Mouse (Mus musculus) left cerebral cortex, postnatal 14 days (tissue): ENCODE measurements around the gene 4930469K13Rik. TPM values are rescaled to one million over a fixed set of nuclear protein-coding genes. Genes with fewer than 3 reads are reported as not detected.

ENCODE experiments used
- DNase-seq, 2 experiments: peaks; one replicate each; pipeline ENCODE4 v3.0.0; 2021 to 2022; ENCODE audit warnings: low spot score in 2 of 2, mixed read lengths in 1 of 2
- intact Hi-C: fragments of 180-260 bp; cut with DNase I; formaldehyde crosslinking; loops from one replicate; pipeline ENCODE4 v1.15.1; 2025
- total RNA-seq, 2 experiments: library from RNA; stranded (reverse); gene quantifications; 2 replicates each; pipeline ENCODE4 v1.2.3; 2021

4930469K13Rik gene
- total RNA-seq, 2 experiments from 2014 or later: not detected

DNA sequence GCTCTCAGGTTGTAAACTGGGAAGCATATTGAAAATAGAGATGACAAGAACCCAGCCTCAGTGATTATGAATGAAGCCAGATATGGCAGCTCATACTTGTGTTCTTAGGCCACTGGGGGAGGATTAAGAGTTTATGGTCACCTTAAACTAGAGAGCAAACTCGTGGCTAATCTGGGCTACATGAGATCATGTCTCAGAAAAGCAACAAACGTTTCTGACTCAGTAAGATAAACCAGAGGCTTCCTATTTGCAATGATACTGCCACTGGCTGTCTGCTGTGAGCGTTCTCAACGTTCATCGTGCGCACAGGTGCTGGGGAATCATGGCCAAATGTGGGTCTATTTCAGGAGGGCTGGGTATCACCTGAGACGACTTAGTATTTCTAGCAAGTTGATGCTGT lies 14.6 kb downstream of the 4930469K13Rik start:
- intact Hi-C loops: no loop called here
- no peak for DNase-seq

- intact Hi-C loops: no loop called here
- DNase-seq: no peak
Observed at GRCm38 (mm10) chr11:34079542-34080464, 18.6 kb downstream of the 4930469K13Rik start.

DNA sequence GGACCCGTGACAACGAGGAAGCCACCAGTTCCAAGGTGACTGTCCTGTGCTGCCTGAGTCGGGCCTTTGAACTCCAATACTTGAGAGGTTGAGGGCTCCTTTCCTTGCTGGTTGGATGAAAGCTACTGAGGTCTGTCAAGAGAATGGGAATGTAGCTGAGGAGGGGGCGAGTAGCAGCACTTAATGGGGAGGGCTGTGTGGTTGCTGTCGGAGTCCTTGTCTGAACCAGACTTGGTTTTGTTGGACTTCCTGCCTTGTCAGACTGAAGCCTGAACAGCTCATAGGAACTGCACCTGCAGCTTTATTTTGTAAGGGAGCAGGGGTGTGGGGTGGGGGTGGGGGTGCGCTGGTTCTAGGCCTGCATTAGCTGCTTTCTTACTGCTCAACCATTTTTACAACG lies 19.8 kb downstream of the 4930469K13Rik start:
- no peak for DNase-seq
- intact Hi-C loops: no loop called here

- DNase-seq: peak in 1 of 2 experiments; percentile 16
- intact Hi-C loops: no loop called here
Observed at GRCm38 (mm10) chr11:34077870-34078269, 20.5 kb downstream of the 4930469K13Rik start.

- intact Hi-C loops: loop anchor here (2.0 kb wide), 1 partner anchor 71 kb away; no protein-coding TSS in a partner anchor
- peak; percentile 52 to 62 for DNase-seq
Observed at GRCm38 (mm10) chr11:34073776-34074175, 24.6 kb downstream of the 4930469K13Rik start.

GRCm38 (mm10) chr11:34072309-34072708 lies 26.0 kb downstream of the 4930469K13Rik start:
- intact Hi-C loops: loop anchor here (2.0 kb wide), 1 partner anchor 70 kb away; no protein-coding TSS in a partner anchor
- peak in 1 of 2 experiments; percentile 8 for DNase-seq

DNA sequence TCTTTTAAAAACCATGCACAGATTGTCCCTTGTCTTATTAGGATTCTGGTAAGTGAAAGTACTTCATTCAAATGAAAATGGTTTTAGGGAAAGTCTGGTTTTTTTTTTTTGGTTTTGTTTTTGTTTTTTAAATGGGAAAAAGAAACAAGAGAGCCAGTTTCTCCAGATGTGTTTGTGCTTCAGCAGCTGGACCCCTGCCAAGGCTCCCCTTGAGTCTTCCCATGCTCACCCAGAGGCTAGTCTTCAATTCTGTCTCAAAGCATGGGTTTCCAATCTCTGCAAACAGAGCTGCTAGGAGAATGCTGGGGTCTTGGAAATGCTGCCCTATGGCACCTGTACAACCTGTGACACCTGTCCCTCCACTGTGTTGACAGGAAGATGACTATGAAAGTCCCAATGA lies 27.8 kb downstream of the 4930469K13Rik start:
- DNase-seq: no peak
- intact Hi-C loops: no loop called here

DNA sequence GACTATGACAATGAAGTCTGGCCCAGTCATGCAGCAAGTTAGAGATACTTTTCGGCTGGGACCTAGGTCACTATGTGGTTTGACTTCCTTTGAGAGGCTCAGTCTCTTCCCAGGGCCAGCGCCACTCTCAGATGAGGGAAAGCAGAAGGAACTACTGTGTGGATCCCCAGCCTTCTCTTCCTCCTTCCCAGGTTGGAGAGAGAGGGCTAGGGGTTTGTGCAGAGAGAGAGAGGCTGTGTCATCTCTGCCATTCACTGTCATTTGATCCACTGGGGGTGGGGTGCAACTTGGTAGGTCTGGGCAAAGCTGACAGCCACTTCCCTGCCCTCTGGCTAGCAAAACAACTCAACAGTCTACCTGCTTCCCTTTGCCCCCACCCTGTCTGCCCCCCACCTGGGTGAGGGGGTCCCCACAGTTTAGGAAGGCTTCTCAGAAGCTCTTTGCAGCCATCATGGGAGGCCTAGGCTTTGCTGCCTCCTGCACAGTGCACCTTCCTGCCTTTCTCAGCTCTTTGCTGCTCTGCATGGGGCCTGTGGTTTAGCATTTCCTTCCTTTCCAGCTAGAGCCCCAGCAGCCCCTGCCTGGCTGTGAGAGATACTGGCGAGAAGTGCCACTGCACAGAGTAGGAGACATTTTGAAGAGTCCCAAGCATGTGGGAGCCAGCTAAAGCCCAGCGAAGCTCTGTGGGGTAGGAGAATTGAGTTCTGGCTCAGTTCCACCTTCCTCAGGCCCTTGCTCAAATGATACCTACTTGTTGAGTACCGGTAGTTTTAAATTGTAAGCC lies 34.5 kb downstream of the 4930469K13Rik start:
- intact Hi-C loops: no loop called here
- DNase-seq: peak in 1 of 2 experiments; percentile 10

GRCm38 (mm10) chr11:34063257-34063656 lies 35.1 kb downstream of the 4930469K13Rik start:
- intact Hi-C loops: no loop called here
- no peak for DNase-seq

DNA sequence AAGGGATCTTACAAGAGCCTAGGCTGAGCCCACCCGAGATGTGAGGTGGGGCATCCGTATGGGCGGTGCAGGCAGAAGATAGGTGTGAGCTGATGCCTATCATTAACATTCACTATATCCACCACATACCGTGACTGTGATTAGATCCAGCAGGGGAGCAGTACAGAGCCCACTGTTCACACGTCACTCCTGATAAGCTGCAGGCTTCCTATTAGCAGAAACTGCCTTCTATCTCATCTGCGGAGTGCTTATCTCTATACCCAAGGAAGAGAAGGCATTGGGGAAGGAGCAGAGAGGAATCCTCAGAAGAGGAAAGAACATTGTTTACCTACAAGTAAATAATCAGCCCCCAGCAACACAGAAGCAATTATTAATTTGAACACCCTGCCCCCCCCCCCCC lies 36.6 kb downstream of the 4930469K13Rik start:
- intact Hi-C loops: no loop called here
- DNase-seq: no peak

DNA sequence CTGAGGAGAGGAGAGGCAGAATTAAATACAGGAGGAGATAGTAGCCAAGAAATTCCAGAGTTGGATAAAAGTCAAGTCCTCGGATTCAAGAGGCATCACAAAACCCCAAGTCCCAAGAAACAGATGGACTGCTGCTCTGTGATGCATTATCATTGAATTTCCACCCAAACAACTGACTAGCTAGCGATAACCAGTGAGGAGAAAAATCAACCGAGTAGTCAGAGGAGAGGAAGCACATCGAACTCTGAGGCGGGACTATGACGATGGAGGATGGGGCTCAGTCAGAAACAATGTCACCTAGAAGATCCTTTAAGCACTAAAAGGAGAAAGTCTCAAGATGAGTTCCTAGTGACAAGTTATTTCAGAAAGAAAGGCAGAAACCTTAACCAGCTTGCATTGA lies 39.4 kb downstream of the 4930469K13Rik start:
- intact Hi-C loops: no loop called here
- DNase-seq: no peak

GRCm38 (mm10) chr11:34058332-34058731 lies 40.0 kb downstream of the 4930469K13Rik start:
- no peak for DNase-seq
- intact Hi-C loops: no loop called here

DNA sequence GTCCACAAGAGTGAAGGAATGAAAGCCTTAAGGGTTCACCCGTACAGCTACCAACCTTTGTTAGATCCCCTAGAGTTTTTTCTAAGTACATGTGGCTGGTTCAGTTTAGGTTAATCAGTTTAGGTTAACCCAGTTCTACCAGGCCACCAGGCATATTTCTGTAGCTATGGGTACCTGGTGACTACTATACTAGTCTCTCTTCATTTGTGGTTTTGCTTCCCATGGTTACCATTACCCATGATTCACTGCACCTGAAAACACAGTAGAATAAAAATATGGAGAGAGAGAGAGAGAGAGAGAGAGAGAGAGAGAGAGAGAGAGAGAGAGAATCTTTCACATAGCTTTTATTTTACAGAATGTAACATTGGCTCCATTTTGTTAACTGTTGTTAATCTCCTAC lies 41.6 kb downstream of the 4930469K13Rik start:
- no peak for DNase-seq
- intact Hi-C loops: no loop called here

DNA sequence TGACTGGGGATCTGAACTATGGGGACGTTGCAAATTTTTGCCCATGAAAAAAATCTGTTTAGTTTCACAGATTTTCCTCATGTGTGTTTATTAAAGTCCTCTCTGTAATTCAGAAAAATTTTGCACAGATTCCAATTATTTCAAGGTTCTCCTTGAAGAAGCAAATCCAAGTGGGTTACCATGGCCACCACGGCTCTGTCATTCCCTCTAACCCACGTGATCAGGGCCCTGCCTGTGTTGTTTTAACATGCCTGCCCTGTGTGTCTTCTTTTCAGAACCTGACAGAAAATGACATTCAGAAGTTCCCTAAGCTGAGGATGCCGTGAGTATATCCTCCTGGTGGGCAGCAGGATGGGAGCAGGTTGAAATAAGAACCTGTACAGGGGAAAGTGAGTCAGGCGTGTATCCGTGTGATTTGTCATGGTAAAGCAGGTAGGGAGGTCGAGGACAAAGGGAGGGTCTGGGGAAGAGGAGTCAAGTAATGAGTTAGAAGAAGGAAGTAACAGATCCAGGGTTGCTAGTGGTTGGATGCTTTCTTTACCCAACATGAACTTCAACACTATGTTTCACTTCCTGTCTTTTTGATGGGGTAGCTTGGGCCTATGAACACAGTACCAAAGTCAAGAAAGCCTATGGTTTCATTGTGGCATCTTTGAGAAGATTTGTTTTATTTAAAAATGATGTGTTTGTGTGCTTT lies 44.2 kb downstream of the 4930469K13Rik start:
- peak; percentile 30 to 61 for DNase-seq
- intact Hi-C loops: no loop called here

- intact Hi-C loops: no loop called here
- DNase-seq: no peak
Observed at GRCm38 (mm10) chr11:34053031-34053818, 45.1 kb downstream of the 4930469K13Rik start.

GRCm38 (mm10) chr11:34050643-34051042 lies 47.7 kb downstream of the 4930469K13Rik start:
- intact Hi-C loops: no loop called here
- no peak for DNase-seq

- intact Hi-C loops: no loop called here
- DNase-seq: no peak
Observed at GRCm38 (mm10) chr11:34050063-34050462, 48.3 kb downstream of the 4930469K13Rik start.

DNA sequence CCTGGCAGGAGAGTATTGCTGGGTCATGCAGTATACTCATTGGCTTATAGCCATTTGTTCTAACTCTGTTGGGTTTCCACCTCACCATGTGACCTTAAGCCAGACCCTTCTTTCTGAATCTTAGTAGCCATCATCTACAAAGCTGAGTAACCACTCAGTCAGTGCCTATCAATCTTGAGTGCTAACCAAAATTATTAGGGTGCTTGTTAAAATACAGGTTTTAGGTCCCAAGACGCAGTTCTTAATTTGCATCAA lies 49.3 kb downstream of the 4930469K13Rik start:
- intact Hi-C loops: no loop called here
- DNase-seq: no peak
